Mouse (Mus musculus) MN1 (cell line): ENCODE data around the gene Gadd45b.
A peak's percentile ranks its signal among the peaks of the same experiment; 100 is the strongest.

Experiments
- DNase-seq: peaks from one replicate; pipeline ENCODE4 v3.0.0-alpha.2; 2016; ENCODE audit warnings: low spot score

Gadd45b gene

DNA sequence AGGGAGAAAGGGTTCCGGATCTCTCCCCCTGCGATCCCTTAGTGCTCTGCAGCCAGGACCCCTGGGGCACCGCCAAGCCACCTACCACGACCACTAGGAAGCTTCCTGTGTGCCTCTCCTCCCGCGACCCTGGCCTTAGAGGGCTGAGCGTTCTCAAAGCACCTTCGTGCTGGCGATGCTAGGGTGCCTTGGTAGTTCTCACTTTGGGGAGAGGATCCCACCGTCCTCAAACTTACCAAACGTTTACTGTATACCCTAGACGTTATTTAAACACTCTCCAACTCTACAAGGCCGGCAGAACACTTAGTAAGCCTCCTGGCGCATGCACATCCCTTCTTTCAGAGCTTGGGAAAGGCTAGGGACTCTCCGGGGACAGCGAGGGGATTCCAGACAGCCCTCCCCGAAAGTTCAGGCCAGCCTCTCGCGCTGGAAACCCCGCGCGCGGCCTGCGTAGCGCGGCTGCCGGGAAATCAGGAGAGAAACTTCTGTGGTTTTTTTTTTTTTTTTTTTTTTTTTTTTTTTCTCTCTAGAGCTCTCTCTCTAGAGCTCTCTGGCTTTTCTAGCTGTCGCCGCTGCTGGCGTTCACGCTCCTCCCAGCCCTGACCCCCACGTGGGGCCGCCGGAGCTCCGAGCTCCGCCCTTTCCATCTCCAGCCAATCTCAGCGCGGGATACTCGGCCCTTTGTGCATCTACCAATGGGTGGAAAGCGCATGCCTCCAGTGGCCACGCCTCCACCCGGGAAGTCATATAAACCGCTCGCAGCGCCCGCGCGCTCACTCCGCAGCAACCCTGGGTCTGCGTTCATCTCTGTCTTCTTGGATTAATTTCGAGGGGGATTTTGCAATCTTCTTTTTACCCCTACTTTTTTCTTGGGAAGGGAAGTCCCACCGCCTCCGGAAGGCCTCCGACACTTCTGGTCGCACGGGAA, at the start of gene Gadd45b:
Gene Gadd45b, plus strand, starts transcription at position 775 of the 928 bp plus-strand sequence.
- peak; percentile 100 for DNase-seq

DNA sequence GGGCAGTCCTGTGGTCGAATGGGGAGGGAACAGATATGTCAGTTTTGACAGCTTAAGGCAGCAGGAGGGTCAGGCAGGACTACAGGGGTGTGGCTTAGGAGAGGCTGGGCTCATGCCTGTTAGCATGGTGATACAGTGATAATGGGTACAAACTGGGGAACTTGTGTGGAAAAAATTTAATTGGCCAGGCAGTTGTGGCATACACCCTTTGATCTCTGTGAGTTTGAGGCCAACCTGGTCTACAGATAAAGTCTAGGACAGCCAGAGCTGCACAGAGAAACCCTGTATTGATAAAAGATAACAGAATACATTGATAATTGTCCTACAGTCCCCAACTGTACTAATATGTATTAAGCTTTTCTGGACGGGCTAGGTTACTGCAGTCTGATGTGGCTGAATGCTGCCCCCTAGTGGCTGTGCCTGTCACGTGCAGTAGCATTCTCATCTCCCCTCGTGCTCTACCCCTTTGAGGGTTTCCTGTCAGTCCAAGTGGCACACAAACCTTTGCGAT, 49.7 kb upstream of the Gadd45b start:
- DNase-seq, result peak; percentile 75

DNA sequence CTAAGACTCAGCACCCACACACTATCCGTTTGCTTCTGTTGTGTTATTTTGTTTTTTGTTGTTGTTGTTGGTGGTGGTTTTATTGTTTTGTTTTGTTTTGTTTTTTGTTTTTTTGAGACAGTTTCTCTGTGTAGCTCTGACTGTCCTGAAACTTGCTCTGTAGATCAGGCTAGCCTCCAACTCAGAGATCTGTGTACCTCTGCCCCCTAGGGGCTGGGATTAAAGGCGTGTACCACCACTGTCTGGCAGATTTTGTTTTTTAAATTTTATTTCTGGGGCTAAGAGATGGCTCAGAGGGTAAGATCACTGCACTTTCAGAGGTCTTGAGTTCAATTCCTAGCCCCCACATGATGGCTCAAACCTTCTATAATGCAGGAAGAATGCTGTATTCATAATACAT, 49.0 kb upstream of the Gadd45b start:
- DNase-seq, result no peak

- DNase-seq, result peak; percentile 50
Observed at GRCm38 (mm10) chr10:80881301-80881700, 48.6 kb upstream of the Gadd45b start.

- peak; percentile 89 for DNase-seq
Observed at GRCm38 (mm10) chr10:80887181-80887580, 42.7 kb upstream of the Gadd45b start.

- DNase-seq, result no peak
Observed at GRCm38 (mm10) chr10:80895100-80895499, 34.8 kb upstream of the Gadd45b start.

GRCm38 (mm10) chr10:80895697-80896096, 34.2 kb upstream of the Gadd45b start:
- no peak for DNase-seq

- no peak for DNase-seq
Observed at GRCm38 (mm10) chr10:80896581-80897485, 33.0 kb upstream of the Gadd45b start.

DNA sequence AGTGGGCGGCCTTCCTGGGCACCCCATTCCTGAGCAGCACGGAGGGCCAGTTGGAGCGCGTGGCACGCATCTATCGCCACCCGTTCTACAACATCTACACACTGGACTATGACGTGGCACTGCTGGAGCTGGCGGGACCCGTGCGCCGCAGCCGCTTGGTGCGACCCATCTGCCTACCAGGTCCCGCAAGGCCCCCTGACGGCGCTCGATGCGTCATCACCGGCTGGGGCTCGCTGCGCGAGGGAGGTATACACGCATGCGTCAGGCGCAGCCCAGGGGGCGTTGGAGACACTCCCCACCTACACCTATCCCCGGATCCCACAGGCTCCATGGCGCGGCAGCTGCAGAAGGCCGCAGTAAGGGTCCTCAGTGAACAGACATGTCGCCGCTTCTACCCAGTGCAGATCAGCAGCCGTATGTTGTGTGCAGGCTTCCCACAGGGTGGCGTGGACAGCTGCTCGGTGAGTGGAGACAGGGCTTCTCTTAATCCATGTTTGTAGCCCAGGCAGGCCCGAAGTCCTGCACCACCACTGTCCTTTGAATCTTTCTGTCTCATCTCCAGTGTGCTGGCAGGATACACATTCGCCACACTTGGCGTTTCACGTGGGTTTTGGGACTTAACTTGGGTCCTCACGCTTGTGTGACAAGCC, 31.9 kb upstream of the Gadd45b start:
- no peak for DNase-seq

- DNase-seq, result no peak
Observed at GRCm38 (mm10) chr10:80899074-80899473, 30.8 kb upstream of the Gadd45b start.

GRCm38 (mm10) chr10:80899591-80900317, 30.1 kb upstream of the Gadd45b start:
- DNase-seq, result no peak

DNA sequence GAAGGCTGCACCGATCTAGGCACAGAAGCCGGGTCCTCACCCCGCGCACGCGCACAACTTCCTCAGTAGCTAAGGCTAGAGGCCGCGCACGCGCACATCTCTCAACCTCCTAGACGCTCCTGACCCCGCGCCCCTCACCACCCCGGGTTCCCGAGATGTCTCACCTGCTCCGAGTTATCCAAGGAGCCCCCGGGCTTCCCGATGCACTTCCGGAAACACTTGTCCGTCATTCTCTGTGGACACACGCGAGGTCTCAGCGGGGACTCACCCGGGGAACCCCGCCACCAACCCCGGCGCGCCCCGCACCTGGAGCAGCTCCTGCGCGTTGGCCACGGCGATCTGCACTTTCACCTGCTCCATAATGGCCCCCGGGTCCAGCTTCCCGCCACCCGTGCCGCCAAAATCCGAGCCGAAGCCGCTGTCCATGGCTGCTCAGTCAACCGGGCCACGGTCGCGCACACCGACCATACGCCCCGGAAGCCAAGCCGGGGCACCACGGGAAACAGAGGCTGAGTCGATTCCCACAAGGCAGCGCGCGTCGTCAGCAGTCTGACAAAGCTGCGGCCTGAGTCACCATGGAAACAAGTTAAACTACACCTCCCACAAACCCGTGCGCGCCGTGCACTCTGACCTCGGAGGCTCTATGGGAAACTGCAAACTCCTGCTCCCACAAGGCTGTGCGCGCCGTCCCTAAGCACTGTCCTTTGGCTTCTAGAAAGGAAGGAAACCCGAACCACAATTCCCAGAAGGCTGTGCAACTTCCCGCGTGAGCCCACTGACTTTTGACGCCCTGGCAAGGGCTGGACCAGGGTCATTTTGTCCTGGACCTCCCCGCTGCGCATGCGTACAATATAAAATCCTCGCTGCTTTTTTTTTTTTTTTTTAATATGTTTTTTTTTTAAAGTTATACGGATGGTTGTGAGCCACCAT, 29.3 kb upstream of the Gadd45b start, which contains the start of gene Timm13:
Gene Timm13, minus strand, starts transcription at position 652 of the 930 bp plus-strand sequence.
- DNase-seq, result peak; percentile 100

- no peak for DNase-seq
Observed at GRCm38 (mm10) chr10:80901409-80902272, 28.2 kb upstream of the Gadd45b start.

DNA sequence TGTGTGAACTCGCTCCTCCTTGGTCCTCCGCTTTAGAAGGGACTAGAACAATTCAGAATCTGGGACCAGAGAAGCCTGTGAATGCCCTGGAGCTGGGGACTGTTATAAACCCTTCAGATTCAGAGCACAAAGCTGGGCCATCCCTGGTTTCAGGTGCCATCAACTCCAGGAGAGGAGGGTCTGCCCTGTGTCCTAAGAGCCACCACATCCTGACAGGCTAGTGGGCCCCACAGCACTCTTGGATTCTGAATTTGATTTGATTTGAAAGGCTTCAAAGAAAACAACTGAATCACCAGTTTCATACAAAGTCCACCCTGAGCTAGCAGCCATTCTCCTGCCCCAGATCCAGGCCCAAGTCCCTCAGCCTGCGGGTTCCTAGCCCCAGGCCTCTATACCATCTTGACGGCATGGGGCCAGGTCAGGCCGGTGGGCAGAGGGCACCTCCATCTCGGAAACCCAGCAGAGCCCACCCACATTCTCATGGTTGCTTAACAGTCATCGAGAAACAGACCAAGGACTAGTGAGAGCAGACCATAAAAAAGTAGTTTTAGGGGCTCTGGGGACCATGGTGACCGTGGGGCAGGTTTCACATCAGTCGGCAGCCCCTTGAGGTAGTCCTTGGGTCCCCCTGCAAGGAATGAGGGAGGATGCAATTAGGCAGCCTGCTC, 27.5 kb upstream of the Gadd45b start:
- no peak for DNase-seq

DNA sequence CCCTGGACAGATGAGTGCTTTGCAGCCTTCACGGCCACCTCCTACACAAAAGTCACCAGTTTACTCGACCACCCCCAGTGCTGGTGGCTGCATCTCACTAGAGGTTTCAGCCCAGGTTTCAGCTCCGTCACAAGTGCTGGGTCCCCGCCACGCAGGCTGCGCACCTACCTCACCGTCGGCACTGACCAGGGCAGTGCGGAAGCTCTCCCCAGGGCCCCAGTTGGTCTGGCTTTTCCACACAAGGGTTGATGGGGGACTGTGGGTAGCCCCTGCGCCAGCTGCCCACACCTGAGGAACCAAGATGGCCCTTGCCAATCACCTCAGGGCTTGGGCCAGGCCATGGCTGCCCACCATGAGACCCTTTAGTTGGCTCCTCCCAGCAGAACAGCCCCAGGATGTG, 26.6 kb upstream of the Gadd45b start:
- DNase-seq, result no peak

GRCm38 (mm10) chr10:80904004-80904693, 25.7 kb upstream of the Gadd45b start:
- DNase-seq, result peak; percentile 85

- DNase-seq, result no peak
Observed at GRCm38 (mm10) chr10:80904709-80905108, 25.2 kb upstream of the Gadd45b start.
